Mouse (Mus musculus): Measurements from ENCODE around the gene Lrch1.

Gene Lrch1

DNA sequence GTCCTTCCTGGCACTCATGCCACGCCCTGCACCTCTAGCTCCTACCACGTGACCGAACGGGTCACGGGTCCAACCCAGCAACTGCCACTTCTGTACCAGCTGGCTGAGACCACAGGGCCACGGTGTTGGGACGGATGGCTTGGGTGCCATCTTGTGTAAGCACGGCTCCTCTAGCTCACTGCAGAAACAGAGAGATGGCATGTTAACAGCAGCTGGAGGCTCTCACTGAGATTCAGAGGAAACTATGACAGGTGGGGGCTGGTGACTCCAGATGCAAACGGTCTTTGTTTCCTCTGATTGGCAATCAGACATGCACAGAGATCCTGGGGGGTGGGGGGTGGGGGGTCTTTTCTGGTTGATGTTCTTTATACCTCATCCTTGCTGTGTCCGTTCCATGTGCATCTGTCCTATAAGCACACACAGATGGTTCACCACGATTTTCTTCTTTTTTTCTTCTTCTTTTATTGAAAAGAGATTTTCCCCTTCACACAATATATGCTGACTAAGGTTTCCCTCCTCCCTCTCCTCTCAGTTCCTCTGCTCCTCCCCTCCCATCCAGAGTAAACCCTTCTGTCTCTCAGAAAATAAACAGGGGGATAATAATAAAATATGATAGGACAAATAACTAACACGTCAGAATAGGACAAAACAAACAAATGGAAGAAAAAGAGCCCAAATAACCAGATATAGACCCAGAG, 25.5 kb downstream of the Lrch1 start:
- DNase-seq (ENCODE audit: low spot score in 2 of 2) = peak; percentile 40 to 56

DNA sequence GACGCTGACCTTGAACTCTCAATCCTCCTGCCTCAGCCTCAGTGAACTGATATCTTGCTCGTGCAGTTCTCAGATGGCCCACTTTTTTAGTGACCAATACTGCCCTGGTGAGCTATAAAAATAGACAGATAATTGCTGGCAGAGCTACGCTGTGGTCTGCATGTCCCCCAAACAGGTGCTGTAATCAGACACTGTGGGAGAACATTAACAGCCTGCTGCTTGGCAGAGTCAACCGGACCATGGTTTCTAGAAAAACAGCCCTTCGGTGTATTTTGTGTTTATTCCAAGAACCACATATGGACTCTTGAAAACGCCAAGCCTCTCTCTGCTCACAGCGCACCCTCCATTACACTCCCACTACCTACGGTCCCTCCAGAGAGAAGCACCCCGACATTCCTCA, 26.2 kb downstream of the Lrch1 start:
- no peak for DNase-seq (ENCODE audit: low spot score in 2 of 2)

DNA sequence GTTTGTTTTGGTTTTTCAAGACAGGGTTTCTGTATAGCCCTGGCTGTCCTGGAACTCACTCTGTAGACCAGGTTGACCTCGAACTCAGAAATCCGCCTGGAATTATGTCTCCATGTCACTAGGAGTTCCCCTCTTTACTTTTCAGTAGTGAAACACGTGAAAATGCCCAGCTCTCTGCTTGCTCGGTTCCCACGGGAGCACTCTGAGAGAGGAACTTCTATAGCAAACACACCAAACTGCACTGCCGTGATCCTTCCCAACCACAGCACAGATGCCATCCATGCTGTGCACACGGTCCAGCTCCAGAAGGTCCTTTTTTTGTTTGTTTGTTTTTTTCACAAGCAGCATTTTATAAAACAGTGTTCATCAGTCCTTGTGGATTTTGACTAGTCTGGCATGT, 28.5 kb downstream of the Lrch1 start:
- DNase-seq (ENCODE audit: low spot score in 2 of 2) = no peak

DNA sequence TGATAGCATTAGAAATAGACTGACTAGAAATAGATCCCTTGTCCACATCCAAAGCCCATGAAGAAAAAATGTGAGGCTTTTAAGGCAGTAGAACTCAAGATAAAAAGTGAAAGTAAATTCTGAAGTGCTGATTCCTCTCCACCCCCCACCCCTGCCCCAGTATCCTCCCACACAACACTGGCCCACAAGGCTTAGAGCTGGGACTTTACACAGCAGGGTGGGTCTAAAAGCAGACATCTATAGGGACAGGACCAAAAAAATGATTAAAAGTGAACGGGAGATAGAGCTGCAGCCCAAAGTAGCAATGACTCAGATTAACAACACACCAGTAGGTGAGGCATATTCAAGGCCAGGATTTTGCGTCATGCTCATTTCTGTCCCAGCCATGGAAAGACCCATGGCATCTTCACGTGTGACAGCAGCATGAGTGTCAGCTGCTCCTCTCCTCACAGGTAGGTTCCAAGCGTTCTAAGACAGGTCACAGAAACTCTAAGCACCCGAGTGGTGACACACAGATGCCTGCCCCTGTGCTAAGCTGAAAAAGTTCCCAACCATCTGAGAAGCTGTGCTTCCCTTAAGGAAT, 29.1 kb downstream of the Lrch1 start:
- no peak for DNase-seq (ENCODE audit: low spot score in 2 of 2)

DNA sequence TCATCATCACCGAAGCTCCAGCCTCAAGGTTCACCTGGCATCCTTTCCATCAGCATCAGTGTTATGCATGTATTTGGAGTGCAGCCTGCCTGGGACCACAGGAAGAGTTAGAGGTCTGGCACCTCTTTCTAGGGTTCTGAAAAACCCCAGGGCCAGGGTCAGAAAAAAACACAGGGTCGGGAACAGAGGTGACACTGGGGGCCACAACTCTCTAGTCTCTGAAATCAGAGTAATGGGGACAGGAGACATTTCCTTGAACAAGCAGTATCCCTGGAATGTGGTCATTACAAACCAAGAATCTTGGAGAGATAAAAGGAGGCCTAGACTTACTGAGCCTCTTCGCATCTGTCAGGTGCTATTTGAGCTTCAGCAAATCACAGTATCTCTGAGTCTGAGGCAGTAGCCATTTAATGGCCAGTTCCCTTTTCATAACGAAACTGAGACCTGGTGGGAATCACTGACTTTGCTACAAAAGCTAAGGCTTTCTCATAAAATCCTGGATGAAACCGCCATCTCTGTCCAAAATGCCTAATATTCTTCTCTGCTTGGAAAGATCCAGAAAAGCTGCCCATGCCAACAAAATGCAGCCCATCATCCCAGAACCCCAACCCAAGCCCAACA, 30.1 kb downstream of the Lrch1 start:
- DNase-seq (ENCODE audit: low spot score in 2 of 2) = no peak

DNA sequence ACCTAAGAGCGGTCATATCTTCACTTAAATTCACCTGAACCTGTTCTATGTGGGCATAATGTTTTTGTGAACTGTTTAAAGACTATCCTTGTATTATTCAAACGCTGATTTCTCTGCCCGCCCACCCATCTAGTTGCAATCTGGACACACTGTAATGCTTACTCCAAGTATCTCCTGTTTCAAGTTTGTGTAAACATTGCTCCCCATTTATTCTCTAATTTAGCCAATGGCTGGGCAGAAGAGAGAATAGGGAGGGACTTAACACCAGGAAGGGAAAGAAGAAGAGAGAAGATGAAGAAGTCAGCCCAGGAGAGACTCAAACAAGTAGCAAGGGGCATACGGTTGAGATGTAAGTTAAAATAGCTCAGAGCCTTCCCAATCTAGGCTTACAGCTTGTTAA, 31.0 kb downstream of the Lrch1 start:
- no peak for DNase-seq (ENCODE audit: low spot score in 2 of 2)

DNA sequence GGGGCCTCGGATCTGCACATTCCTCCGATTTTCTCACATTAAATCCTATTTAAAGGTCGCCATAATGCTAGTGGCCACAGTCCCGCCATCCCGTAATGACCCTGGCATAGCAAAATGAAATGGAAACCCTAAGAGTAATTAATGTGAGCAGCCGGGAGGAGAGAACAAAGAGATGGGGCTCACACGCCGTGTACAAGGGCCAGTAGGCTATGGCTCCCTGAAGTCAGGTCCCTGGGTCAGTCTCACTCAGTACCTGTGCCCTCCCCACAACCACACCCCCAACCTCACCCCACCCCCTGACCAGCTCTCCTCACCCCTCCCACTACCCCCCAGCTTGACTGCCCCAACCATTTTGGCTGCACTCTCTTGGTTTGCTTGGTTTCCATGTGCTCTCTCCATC, 31.6 kb downstream of the Lrch1 start:
- no peak for DNase-seq (ENCODE audit: low spot score in 2 of 2)

DNA sequence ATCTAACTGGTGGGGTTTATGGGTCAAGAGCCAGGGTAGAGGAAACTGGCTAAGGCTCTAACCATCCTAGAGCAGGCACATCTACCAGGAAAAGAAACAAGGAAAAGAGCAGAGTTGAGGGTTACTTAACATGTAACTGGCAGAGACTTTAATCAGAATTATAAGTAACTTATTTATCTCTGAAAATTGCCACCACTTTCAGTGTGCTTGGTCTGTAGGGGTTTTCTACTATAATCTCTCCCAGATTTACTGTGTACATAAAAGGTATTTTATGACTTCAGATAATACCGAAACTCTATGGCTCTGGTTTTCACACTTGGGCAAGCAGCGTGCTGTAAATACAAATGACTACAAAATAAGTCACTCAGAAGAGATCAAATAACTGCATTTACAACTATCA, 32.0 kb downstream of the Lrch1 start:
- no peak for DNase-seq (ENCODE audit: low spot score in 2 of 2)

DNA sequence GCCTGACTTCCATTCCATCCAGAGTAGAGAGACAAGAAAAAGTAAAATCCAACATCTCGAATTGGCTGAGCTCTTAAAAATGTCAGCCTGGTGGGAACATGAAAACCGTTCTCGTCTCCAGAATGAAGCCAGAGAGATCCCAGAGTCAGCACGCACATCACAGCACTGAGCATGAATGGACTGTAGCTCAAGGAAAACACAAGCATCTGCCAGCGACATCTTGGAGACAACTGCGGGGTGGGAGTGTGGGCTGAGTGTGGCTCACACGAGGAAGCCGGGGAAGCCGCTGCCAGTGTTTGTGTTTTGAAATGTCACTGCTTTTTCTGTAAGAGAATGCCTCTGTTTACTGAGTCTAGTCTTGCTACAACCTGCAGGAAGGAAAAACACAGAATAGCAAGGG, 32.7 kb downstream of the Lrch1 start:
- no peak for DNase-seq (ENCODE audit: low spot score in 2 of 2)

DNA sequence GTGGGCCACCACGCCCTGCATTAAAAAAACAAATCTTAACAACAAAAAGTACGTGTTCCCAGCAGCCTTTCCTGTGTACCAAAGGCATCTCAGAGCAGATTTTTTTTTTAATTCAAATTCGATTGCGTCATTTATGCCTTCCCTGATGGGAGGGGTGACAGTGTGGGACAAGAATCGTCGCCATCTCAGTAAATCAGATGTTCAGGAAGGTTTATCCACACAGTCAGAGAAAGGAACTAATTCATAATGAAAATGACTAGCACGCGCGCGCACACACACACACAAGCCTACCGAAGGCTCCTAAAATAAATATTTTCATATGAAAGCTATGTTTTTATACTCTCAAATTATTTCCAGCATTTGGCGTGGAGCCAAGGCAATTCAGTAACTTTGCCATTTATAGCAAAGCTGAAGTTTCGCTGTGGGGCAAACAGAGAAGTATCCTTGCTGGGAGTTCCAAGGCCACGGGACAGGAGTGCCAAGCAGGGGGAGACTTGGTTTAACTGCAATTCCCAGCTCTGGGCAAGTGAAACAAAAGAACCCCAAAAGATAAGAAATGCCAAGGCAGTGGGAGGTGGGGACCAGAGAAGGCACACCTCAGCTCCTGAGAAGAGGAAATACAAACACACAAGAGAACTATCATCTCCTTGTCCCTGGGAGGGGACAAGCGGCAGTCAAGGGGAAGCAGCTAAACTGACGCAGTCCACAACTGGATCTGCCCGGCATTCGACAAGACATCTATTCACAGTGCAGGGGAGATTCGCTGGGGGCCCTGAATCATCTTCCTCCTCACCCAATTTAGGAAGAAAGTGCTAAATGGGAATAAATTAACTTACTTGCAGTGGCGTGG, 34.1 kb downstream of the Lrch1 start:
- no peak for DNase-seq (ENCODE audit: low spot score in 2 of 2)

DNA sequence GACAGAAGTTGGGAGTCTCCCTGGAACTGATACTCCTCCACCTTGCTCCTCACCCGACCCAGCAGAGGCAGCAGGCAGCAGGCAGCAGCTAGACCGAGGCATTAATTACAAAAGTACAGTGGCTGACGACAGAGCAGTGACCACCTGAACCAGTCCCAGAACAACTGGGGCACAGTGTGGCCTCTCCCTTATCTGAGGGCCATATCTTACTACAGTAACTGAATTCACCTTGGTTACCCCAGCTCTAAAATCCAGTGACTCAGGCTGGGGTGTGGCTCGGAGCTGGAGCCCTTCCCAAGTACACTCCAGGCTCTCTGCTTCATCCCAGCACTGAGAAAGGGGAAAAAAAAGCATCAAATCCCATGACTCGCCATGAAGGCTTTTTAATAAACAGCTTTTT, 37.3 kb downstream of the Lrch1 start:
- no peak for DNase-seq (ENCODE audit: low spot score in 2 of 2)

DNA sequence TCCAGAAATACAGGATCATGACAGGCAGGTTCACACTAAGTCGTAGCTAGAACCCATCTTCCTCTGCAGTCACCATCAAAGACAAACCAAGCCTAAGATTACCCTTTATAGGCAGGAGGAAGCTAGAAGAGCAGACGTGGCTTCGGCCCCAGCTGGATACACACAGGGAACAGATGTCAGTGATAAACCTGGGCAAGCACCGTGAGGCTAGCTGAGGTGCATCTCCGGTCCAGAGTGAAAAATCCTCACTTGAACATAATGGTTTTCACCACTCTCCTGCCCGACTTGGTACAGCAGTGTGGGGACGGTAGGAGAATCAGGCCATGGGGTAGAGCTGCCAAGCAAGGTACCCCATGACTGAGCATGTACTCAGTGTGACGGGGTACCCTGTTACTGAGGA, 38.7 kb downstream of the Lrch1 start:
- DNase-seq (ENCODE audit: low spot score in 2 of 2) = no peak

DNA sequence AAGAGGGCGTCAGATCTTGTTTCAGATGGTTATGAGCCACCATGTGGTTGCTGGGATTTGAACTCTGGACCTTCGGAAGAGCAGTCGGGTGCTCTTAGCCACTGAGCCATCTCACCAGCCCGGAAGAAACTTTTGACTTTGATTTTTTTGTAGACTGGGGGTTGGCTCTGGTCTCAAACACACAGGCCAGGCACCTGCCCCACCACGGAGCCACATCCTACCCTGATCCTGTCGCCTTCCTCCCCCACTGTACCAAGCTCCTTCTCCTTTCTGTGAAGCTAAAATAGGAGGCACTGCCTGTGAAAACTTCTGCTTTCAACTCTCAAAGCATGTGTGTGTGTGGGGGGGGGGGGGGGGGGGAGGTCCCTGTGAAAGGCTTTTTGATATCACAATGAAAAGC, 39.4 kb downstream of the Lrch1 start:
- no peak for DNase-seq (ENCODE audit: low spot score in 2 of 2)

DNA sequence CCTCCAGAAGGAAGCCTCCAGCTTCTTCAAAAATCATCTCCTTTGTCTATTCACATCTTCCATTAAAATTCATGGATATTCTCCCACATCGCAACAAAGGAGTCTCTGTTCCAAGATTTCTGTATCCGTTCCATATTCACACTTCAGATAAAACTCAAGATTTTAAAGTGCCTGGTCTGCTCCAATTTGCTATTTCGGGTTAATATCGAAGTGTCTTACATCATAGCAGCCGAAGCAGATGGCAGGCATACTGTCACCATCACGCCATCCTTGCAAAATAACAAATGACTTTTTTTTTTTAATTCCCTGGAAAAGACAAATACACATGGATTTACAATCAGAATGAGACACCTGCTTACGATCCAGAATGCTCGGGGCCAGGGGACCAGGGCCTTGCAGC, 40.0 kb downstream of the Lrch1 start:
- DNase-seq (ENCODE audit: low spot score in 2 of 2) = no peak

DNA sequence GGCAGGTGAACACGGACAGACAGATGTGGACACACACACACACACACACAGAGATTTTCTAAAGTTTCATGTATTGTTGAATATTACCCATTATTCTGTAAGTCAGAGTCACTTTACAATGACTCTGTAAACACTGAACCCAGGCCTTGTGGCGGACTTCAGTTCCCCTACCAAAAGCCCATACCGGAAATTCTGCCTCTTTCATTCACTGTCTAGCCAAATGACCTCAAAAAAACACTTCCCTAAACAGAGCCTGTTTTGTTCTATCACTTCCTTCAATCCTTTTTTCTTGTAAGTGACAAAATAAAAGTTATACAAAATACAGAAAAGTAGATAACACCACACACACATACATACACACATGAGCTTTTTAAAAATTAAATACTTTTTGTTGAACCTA, 41.7 kb downstream of the Lrch1 start:
- no peak for DNase-seq (ENCODE audit: low spot score in 2 of 2)

DNA sequence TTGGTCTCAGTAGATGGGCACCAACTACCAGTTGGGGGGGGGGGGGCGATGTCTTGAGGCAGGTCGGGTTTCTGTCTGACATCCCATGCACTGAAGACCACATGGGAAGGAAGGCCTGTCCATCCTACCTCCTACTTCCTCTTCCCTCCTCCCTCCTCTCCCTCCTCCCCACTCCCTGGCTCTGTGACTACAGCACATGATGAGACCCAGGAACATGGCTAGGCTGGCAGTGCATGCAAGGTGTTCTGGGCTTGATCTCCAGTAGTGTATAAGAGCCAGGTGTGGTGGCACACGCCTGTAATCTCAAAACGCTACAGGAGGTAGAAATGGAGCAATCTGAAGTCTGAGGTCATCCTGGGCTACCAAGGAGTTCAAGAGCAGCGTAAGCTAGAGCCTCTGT, 43.2 kb downstream of the Lrch1 start:
- no peak for DNase-seq (ENCODE audit: low spot score in 2 of 2)

DNA sequence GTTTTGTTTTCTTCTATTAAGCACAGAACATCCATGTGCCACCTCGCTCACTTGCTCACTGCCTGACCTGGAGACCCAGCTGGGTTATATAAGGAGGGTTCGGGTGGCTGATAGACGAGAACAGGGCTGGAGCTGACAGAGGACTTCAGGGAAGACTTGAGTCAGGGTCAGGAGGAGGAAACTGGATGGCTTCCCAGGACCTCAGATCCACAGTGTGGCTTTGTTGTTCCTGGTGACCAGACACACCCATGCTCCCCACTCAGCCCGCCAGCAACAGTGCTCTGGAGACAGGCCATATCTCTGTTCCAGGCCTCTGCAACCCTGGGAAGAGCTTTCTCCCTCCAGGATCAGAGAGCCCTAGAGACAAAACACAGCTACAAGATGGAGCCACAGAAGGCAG, 44.6 kb downstream of the Lrch1 start:
- no peak for DNase-seq (ENCODE audit: low spot score in 2 of 2)

DNA sequence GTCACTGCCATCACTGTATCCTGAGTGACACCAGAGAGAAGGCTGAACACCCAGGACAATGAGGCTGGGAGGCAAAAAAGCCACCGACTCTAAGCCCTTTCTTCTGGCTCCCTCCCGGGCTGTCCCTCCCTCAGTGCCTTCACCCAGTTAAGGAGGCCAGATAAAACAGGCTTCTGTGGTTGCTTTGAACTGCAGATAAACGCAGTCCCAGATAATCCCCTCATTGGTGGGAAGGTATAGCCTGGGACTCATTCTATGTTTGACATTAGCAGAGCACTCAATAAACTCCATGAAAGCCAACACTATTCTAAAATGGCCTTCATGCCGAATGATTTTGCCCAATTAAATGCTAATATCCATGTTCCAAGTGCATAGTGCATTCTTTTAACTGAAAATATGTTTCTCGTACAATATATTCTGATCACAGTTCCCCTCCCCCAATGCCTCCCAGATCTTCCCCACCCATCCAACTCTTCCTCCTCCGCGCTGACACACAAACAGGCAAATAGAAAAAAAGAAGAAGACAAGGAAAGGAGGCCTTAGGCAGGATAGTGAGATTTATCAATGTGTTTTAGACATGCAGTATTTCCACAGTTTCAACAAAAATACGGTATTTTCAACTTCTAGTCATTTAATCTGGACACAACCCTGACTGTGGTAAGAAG, 46.8 kb downstream of the Lrch1 start:
- no peak for DNase-seq (ENCODE audit: low spot score in 2 of 2)

DNA sequence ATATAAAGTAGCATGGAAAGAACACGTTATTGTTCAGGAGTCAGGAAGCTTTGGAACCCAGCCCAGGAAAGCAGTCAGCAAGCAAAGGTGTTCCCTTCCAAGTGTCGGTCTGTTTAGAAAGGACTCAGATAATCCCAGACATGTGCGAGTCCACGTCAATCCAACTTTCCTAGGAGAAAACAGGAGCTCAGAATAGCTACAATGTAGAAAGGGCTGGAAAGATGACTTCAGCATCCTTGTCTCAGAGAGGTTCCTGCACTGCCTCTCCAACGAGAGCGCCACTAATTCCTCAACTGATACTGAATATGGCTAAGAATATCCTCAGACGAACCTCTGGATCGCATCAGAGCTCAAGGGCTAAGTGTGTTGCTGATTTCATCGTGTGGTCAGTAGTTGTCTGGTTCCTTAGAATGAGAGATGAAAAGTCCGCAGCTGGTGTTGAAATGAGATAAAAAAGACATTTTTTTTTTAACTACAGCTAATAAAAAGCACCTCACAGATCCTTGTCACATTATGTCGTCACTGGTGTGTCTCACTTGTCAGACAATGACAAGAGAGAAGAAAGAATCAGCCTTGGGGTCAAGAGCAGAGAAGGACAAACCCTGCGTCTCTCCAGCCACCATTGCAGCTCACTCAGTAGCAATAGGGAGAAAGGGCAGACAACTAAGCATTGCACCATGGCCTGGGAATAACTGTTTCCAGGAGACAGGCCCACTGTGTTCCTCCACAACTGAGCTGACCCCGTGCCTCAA, 47.5 kb downstream of the Lrch1 start:
- DNase-seq (ENCODE audit: low spot score in 2 of 2) = no peak

DNA sequence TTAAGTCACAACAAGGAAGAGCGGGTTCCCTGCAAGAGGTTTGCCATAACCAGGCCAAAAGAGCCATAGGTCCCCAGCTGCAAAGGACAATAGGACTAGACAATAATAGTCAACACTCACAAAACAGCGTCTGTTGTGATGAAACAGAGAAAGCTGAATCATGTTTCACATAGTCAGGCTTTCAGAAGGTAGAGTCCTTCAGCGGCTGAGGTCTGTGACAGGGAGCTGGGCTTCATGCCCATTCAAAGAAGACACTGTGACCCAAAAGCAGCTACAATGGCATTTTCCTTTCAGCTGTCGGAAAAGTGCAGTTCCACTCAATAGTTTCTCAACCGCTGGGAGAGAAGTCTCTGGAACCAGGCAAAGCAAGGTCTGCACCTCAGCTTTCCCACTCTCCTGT, 48.7 kb downstream of the Lrch1 start:
- no peak for DNase-seq (ENCODE audit: low spot score in 2 of 2)

DNA sequence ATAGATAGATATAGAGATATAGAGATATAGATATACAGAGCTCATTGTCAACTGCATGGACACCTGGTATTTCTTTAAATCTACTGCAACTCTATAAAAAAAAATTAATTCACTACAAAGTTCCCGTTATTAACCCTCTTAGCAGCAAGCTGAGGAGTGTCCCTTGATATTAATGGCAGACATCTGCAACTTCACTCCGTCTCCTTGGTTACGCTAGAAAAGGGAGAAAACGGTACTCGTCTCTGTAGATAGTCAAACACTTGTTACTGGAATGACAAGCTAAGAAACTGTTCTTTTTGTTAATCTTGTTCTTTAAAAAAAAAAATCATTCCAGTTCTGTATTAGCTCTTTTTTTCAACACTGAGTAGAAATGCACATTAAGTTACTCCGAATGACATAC, 54.0 kb downstream of the Lrch1 start:
- no peak for DNase-seq (ENCODE audit: low spot score in 2 of 2)

All from spleen, postnatal 14 days (tissue).